Mouse (Mus musculus) testis, adult 2 months (tissue): ENCODE data around the gene Rpl36al. TPM values are rescaled to one million over a fixed set of nuclear protein-coding genes. Genes with fewer than 3 reads are reported as not detected.

ENCODE experiments used
- H3K27ac ChIP-seq: fragments of 200-500 bp; 2 replicates; pipeline ENCODE4 v1.5.1; 2012; ENCODE audit warnings: low read depth, low read length; ENCODE audit not compliant: control insufficient read depth, insufficient read depth
- H3K27me3 ChIP-seq: fragments of 200-500 bp; 2 replicates; pipeline ENCODE4 v1.6.1; 2012; ENCODE audit warnings: mild to moderate bottlenecking, low read length, moderate library complexity; ENCODE audit not compliant: control insufficient read depth, insufficient read depth
- H3K36me3 ChIP-seq: fragments of 200-500 bp; 2 replicates; pipeline ENCODE4 v1.6.1; 2012; ENCODE audit warnings: mild to moderate bottlenecking, low read length; ENCODE audit not compliant: control insufficient read depth, insufficient read depth
- H3K4me1 ChIP-seq: fragments of 200-500 bp; 2 replicates; pipeline ENCODE4 v1.6.1; 2012; ENCODE audit warnings: low read length; ENCODE audit not compliant: control insufficient read depth, insufficient read depth
- H3K4me3 ChIP-seq: fragments of 200-500 bp; 2 replicates; pipeline ENCODE4 v1.5.1; 2012; ENCODE audit warnings: low read depth, mild to moderate bottlenecking, low read length, moderate library complexity, mixed read lengths; ENCODE audit not compliant: control insufficient read depth
- CTCF ChIP-seq: fragments of 200-500 bp; IDR thresholded peaks from 2 replicates; pipeline ENCODE4 v1.5.1; 2012; ENCODE audit warnings: low read depth, mild to moderate bottlenecking, inconsistent platforms, low read length, moderate library complexity; ENCODE audit not compliant: control insufficient read depth, insufficient read depth, insufficient replicate concordance
- POLR2A ChIP-seq: fragments of 200-500 bp; IDR thresholded peaks from 2 replicates; pipeline ENCODE4 v1.6.1; 2012; ENCODE audit warnings: low read depth, mild to moderate bottlenecking, inconsistent platforms, low read length, moderate library complexity; ENCODE audit not compliant: control insufficient read depth
- polyA plus RNA-seq: library from polyadenylated mRNA; depleted of rRNA; stranded (reverse); fragments of >200 nt; gene quantifications from 2 replicates; pipeline ENCODE4 v1.2.3, GENCODE M21; 2012

The Rpl36al gene
- polyA plus RNA-seq, 1 experiment = 144 TPM

GRCm38 (mm10) chr12:69204052-69204833 lies 20.4 kb upstream of the Rpl36al start, which contains the start of gene Gm49384:
Gm49384 (minus strand) TSS chr12:69204267.
- Histone ChIP-seq H3K36me3 (no peaks in the 10 kb centered on the region), H3K4me1 (0 out of 2 replicates have a peak, but pooled peaks cover 2% of the 10 kb centered on the region)
- TF ChIP-seq CTCF (no peak), POLR2A (no peak)

GRCm38 (mm10) chr12:69198985-69199384 lies 15.1 kb upstream of the Rpl36al start:
- TF ChIP-seq POLR2A (no peak), CTCF (no peak)
- H3K4me1 ChIP-seq = peaks cover 5% of the 10 kb centered on the region
- H3K36me3 ChIP-seq = no peaks in the 10 kb centered on the region; the same call in 1 of the 2 replicates
- H3K27ac ChIP-seq = peak overlapping the region; percentile 37; the same call in 1 of the 2 replicates
- no peaks in the 10 kb centered on the region for H3K27me3 ChIP-seq
- H3K4me3 ChIP-seq = peak overlapping the region; percentile 74

More at GRCm38 (mm10) chr12:69204052-69204833, 20.4 kb upstream of the Rpl36al start, which contains the start of gene Gm49384:
- Histone ChIP-seq H3K27me3 (no peaks in the 10 kb centered on the region), H3K4me3 (peak within 1 kb of the TSS; percentile 78), H3K27ac (no peak within 1 kb of the TSS)

- Histone ChIP-seq H3K27me3 (no peaks in the 10 kb centered on the region), H3K4me1 (peaks cover 4% of the 10 kb centered on the region), H3K4me3 (peak within 1 kb of the TSS; percentile 92), H3K27ac (peak within 1 kb of the TSS; percentile 98), H3K36me3 (no peaks in the 10 kb centered on the region; the same call in 1 of the 2 replicates)
- TF ChIP-seq POLR2A (peak; percentile 76; the same call in 1 of the 2 replicates), CTCF (no peak)
Measured at GRCm38 (mm10) chr12:69198164-69198535, 14.3 kb upstream of the Rpl36al start, which contains the start of gene Dnaaf2. Dnaaf2 (minus strand) TSS chr12:69198429.

DNA sequence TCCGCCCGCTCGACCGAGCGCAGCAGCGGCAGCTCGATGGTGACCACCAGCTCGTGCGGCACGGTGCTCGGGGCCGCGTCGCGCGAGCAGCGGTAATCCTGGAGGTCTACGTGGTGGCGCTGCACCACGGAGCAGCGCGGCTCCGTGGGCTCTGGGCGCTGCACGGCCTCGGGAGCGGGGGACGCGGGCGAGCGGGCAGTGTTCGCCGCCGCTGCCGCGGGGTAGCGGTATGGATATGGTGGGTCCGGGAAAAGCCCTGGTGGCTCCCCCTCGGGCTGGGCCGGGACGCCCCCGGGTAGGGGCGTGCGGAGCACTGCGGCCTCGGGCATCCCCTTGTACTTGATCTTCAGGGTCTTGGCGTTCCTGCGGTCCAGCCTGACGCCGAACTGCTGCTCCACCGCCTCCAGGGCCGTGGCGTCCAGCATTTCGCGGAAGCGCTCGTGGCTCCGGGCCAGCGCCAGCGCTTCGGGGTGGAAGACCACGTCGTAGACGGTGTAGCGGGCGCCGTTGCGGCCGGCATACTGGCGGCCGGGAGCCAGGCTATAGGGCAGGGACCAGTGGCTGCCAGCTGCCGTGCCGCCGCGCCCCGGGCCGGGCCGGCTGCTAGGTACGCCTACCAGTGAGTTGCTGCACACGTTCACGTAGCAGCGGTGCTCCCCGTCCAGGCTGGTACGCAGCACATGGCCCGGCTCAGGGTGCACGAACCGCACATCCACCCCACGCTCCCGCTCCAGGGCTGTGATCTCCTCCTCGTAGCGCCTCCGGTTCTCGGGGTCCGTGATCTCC lies 13.7 kb upstream of the Rpl36al start:
- Histone ChIP-seq H3K27ac (peak overlapping the region; percentile 98), H3K4me3 (peak overlapping the region; percentile 92), H3K36me3 (no peaks in the 10 kb centered on the region; the same call in 1 of the 2 replicates), H3K27me3 (no peaks in the 10 kb centered on the region), H3K4me1 (peaks cover 4% of the 10 kb centered on the region)
- TF ChIP-seq CTCF (no peak), POLR2A (peak; percentile 34; the same call in 1 of the 2 replicates)

DNA sequence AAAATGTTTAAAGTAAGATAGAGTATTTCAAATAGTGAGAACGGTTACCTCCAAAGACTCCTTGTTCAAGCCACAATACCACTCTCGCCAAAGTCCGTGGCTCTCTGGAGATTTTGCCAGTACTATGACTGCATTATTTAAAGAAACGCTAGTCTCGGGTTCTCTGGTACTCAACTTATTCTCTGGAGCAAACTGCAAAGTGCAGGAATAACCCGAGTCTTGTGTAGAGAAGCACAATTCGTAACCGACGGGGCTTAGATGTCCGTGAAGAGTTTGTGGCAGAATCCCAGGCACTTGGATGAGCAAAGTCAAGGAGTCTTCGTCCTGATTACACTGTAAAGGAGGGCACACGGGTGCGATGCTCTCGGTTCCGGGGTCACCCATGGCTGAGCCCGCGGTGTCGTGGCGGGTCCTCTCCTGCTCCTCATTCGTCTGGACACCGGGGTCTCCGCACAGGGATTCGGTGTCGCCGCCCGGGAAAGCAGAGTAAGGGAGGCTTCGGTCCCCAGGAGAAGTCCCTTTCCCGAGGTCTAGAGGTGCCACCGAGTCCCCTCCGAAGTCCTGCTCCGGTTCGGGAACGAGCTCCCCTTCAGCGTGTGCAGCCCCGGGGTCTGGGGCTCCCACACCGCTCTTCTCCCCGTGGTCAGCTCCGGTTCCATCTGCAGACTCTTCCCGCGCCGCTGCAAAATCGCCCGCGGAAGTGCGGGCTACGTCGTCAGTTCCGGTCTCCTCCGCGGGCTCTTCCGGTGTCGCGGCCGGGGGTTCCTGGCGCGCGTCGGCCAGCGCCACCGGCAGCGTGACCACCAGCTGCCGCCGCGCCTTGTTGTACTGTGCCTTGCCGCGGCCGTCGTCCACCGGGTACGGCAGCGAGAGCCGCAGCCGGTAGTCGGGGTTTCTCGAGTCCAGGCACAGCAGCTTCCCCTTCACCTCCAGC lies 12.8 kb upstream of the Rpl36al start, which contains the start of gene Gm49383:
Gene Gm49383 (minus strand): TSS at position 661 of the 934 bp plus-strand sequence.
- TF ChIP-seq CTCF (no peak), POLR2A (peak; percentile 47; the same call in 1 of the 2 replicates)
- H3K27ac ChIP-seq = peak within 1 kb of the TSS; percentile 98
- H3K4me1 ChIP-seq = peaks cover 4% of the 10 kb centered on the region
- no peaks in the 10 kb centered on the region; the same call in 1 of the 2 replicates for H3K36me3 ChIP-seq
- peak within 1 kb of the TSS; percentile 92 for H3K4me3 ChIP-seq
- no peaks in the 10 kb centered on the region for H3K27me3 ChIP-seq

DNA sequence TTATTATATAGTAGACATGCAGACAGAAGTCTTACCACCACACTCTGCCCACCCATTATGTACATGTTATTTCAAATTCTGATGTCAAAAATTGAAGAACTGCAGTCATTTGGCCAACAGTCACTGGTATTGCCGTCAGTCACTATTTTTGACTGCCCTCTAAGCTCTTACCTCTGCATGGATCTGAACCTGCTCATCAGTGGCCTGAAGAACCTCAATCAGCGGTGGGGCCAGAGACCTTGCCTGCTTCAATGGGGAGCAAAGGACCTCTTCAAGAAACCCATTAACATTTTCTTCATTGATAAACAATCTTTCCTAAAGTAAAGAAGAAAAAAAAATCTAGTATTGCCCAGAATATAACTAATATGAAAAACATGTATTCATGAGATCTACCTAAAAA lies 8.8 kb upstream of the Rpl36al start:
- no peaks in the 10 kb centered on the region; the same call in 1 of the 2 replicates for H3K4me1 ChIP-seq
- H3K27me3 ChIP-seq = no peaks in the 10 kb centered on the region
- H3K27ac ChIP-seq = no peak overlapping the region
- no peak overlapping the region for H3K4me3 ChIP-seq
- no peak for TF ChIP-seq CTCF
- TF ChIP-seq POLR2A = no peak
- H3K36me3 ChIP-seq = no peaks in the 10 kb centered on the region; the same call in 1 of the 2 replicates
